Mouse (Mus musculus) E14TG2a.4 (cell line): ENCODE results near the gene Iba57.
A peak's percentile ranks its signal among the peaks of the same experiment; 100 is the strongest.

Experiments
- CTCF ChIP-seq: conservative IDR thresholded peaks from 2 replicates; pipeline ENCODE4 v1.5.1; 2014; ENCODE audit warnings: low read length
- POU5F1 ChIP-seq: IDR thresholded peaks from 2 replicates; pipeline ENCODE4 v1.6.1; 2014; ENCODE audit warnings: low read length, borderline replicate concordance

DNA sequence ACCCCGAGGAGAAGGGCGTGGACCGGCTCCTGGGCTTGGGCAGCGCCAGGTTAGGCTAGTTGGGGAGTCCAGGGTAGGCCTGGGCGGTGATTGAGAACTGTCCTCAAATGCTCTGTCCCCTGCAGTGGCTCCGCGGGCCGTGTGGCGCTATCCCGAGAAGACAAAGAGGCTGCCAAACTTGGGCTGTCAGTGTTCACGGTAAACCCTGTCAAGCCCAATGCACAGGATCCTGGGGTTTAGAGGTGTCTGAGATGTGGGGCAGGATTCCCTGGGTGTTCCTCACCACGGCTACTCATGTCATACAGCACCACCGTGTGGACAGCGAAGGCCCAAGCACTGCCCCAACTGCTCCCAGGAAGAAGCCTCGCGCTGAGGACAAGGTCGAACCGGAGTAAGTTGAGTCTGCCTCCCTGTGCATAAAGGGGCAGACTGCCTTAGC is 45.5 kb upstream of the Iba57 start:
- TF ChIP-seq CTCF = peak; percentile 21; the same call in 1 of the 2 replicates
- TF ChIP-seq POU5F1 = no peak
